Mouse (Mus musculus) erythroblast, embryonic 14.5 days (primary cell): Measurements from ENCODE around the gene Hmgcl. TPM values are rescaled to one million over a fixed set of nuclear protein-coding genes. Genes with fewer than 3 reads are reported as not detected.
A peak's percentile ranks its signal among the peaks of the same experiment; 100 is the strongest.

ENCODE experiments used
- H3K27me3 ChIP-seq: 2 replicates; pipeline ENCODE4 v1.6.1; 2012; ENCODE audit warnings: inconsistent platforms; ENCODE audit not compliant: control insufficient read depth
- H3K36me3 ChIP-seq: 2 replicates; pipeline ENCODE4 v1.6.1; 2012; ENCODE audit warnings: mild to moderate bottlenecking, inconsistent platforms; ENCODE audit not compliant: control insufficient read depth
- H3K4me1 ChIP-seq: 2 replicates; pipeline ENCODE4 v1.6.1; 2012; ENCODE audit warnings: inconsistent platforms; ENCODE audit not compliant: control insufficient read depth
- H3K4me3 ChIP-seq: replicated peaks from 2 replicates; pipeline ENCODE3; 2012; ENCODE audit warnings: moderate library complexity, mild to moderate bottlenecking, inconsistent platforms
- H3K9me3 ChIP-seq: 2 replicates; pipeline ENCODE4 v1.6.1; 2012; ENCODE audit warnings: low read length, inconsistent platforms, mixed read lengths; ENCODE audit not compliant: control insufficient read depth
- GATA1 ChIP-seq: IDR thresholded peaks from 2 replicates; pipeline ENCODE4 v1.6.1; 2012; ENCODE audit warnings: low read length, inconsistent platforms, mixed read lengths
- TAL1 ChIP-seq: IDR thresholded peaks from 3 replicates; pipeline ENCODE4 v1.6.1; 2012; ENCODE audit warnings: low read length, inconsistent platforms, mixed read lengths
- polyA plus RNA-seq: library from polyadenylated mRNA; stranded (reverse); fragments of >175 nt; gene quantifications from 2 replicates; pipeline ENCODE4 v1.2.3, GENCODE M21; 2012

Gene Hmgcl
- polyA plus RNA-seq: 4.9 and 5.7 TPM in 2 replicates

- TF ChIP-seq GATA1: no peak
- no peak for TF ChIP-seq TAL1
- Histone ChIP-seq H3K4me1 (peaks cover 46% of the 10 kb centered on the region), H3K4me3 (peak within 1 kb of the TSS; percentile 73), H3K27me3 (no peaks in the 10 kb centered on the region), H3K36me3 (peaks cover 30% of the 10 kb centered on the region), H3K9me3 (peaks cover 2% of the 10 kb centered on the region)
Measured at GRCm38 (mm10) chr4:135946278-135946658, at the start of gene Hmgcl. Gene Hmgcl (plus strand): TSS chr4:135946448.

- H3K36me3 ChIP-seq: no peaks in the 10 kb centered on the region
- H3K9me3 ChIP-seq: no peaks in the 10 kb centered on the region
- peak overlapping the region; percentile 41 for H3K4me3 ChIP-seq
- peaks cover 57% of the 10 kb centered on the region for H3K4me1 ChIP-seq
- H3K27me3 ChIP-seq: no peaks in the 10 kb centered on the region
- no peak for TF ChIP-seq TAL1
- no peak for TF ChIP-seq GATA1
Measured at GRCm38 (mm10) chr4:135898380-135899049, 47.7 kb upstream of the Hmgcl start.

DNA sequence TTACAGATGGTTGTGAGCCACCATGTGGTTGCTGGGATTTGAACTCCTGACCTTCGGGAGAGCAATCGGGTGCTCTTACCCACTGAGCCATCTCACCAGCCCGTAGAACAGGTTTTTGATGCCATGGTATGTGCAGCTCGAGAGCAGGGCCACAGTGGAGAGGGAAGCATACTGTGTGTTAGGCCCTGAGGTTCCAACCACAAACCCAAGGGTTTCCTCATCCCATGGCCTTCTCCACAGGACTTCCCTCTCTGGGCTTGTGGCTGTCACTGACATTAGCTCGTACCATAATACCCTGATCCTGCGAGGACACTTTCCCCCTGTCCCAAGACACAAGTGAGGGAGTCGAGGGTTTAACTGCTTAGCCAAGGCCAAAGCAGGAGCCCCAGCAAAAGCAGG lies 47.2 kb upstream of the Hmgcl start:
- Histone ChIP-seq H3K27me3 (no peaks in the 10 kb centered on the region), H3K4me1 (peaks cover 59% of the 10 kb centered on the region), H3K9me3 (no peaks in the 10 kb centered on the region), H3K36me3 (no peaks in the 10 kb centered on the region), H3K4me3 (no peak overlapping the region)
- TF ChIP-seq GATA1: no peak
- no peak for TF ChIP-seq TAL1

- Histone ChIP-seq H3K4me1 (peaks cover 49% of the 10 kb centered on the region), H3K4me3 (no peak overlapping the region), H3K36me3 (no peaks in the 10 kb centered on the region), H3K9me3 (no peaks in the 10 kb centered on the region), H3K27me3 (no peaks in the 10 kb centered on the region)
- TF ChIP-seq TAL1: no peak
- TF ChIP-seq GATA1: no peak
Measured at GRCm38 (mm10) chr4:135900008-135900407, 46.2 kb upstream of the Hmgcl start.

GRCm38 (mm10) chr4:135902606-135903242 lies 43.5 kb upstream of the Hmgcl start:
- no peak for TF ChIP-seq GATA1
- no peak for TF ChIP-seq TAL1
- Histone ChIP-seq H3K36me3 (no peaks in the 10 kb centered on the region), H3K27me3 (no peaks in the 10 kb centered on the region), H3K4me3 (no peak overlapping the region), H3K4me1 (peaks cover 37% of the 10 kb centered on the region), H3K9me3 (no peaks in the 10 kb centered on the region)

DNA sequence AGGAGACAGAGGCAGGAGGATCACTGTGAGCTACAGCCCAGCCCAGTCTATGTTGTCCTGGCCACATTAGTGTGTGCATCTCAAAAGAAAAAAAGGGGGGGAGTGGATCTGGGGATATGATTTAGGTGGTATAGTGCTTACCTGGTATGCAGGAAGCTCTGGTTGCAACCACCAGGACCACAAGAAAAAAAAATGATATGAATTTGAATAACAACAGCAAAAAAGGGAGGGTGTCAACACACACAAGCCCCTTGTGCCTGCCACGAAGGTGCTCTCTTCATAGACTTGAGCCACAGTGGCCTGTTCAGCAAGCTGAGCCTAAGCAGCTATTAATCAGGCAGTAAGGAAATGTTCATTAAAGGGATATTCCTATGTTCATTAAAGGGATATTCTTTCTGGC lies 41.4 kb upstream of the Hmgcl start:
- no peaks in the 10 kb centered on the region for H3K9me3 ChIP-seq
- no peaks in the 10 kb centered on the region for H3K36me3 ChIP-seq
- H3K27me3 ChIP-seq: no peaks in the 10 kb centered on the region
- peaks cover 28% of the 10 kb centered on the region for H3K4me1 ChIP-seq
- H3K4me3 ChIP-seq: no peak overlapping the region
- TF ChIP-seq GATA1: no peak
- TF ChIP-seq TAL1: no peak

DNA sequence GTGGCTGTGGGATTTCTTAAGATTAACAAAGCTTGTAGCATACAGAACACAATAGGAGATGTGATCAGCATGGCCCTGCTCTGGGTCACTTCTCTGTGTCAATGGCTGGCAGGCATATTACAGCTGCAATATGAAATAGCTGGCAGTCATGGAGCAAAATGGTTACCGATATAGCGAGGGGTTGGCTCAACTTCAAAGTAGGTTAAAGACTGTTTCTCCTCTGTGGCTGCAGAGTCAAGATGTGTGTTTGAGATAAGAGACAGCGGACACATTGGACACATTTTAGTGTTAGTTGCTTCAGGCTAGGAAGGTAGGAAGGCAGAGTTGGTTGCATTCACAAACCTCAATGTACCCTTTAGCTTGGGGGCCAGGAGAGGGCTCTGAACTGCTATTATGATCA lies 39.6 kb upstream of the Hmgcl start:
- H3K4me3 ChIP-seq: no peak overlapping the region
- no peak for TF ChIP-seq TAL1
- peak; percentile 85 for TF ChIP-seq GATA1
- H3K27me3 ChIP-seq: no peaks in the 10 kb centered on the region
- no peaks in the 10 kb centered on the region for H3K9me3 ChIP-seq
- H3K36me3 ChIP-seq: no peaks in the 10 kb centered on the region
- peaks cover 36% of the 10 kb centered on the region for H3K4me1 ChIP-seq

- H3K4me1 ChIP-seq: peaks cover 53% of the 10 kb centered on the region
- H3K36me3 ChIP-seq: no peaks in the 10 kb centered on the region
- no peaks in the 10 kb centered on the region for H3K27me3 ChIP-seq
- no peaks in the 10 kb centered on the region for H3K9me3 ChIP-seq
- TF ChIP-seq TAL1 (no peak), GATA1 (no peak)
- H3K4me3 ChIP-seq: no peak overlapping the region
Measured at GRCm38 (mm10) chr4:135909326-135910066, 36.8 kb upstream of the Hmgcl start.

- peaks cover under 1% of the 10 kb centered on the region; the same call in 1 of the 2 replicates for H3K36me3 ChIP-seq
- no peaks in the 10 kb centered on the region for H3K27me3 ChIP-seq
- TF ChIP-seq TAL1 (no peak), GATA1 (no peak)
- H3K9me3 ChIP-seq: no peaks in the 10 kb centered on the region
- no peak overlapping the region for H3K4me3 ChIP-seq
- peaks cover 46% of the 10 kb centered on the region for H3K4me1 ChIP-seq
Measured at GRCm38 (mm10) chr4:135911531-135911930, 34.7 kb upstream of the Hmgcl start.
